In genomic region chr14:101499838-101500237, GRCm38 (mm10) we compare ENCODE assay signal across 35 mouse cellular contexts.
"Had no signal": no experiment of that assay in that cellular context is flagged by ENCODE, and none has a peak within 500 bp of the region (broad histone marks: within the 10 kb centered on the region; RNA-seq: fewer than 3 reads in every experiment).

No protein-coding gene starts in this region.

- H3K27me3 ChIP-seq: heart, embryonic 12.5 days; heart, embryonic 13.5 days; heart, embryonic 15.5 days; hindbrain, embryonic 12.5 days; hindbrain, embryonic 13.5 days; hindbrain, embryonic 15.5 days; kidney, embryonic 15.5 days had no signal

- H3K4me2 ChIP-seq: heart, embryonic 11.5 days; heart, embryonic 12.5 days; heart, embryonic 13.5 days; heart, embryonic 15.5 days; hindbrain, embryonic 12.5 days; hindbrain, embryonic 13.5 days; hindbrain, embryonic 14.5 days; hindbrain, embryonic 15.5 days; kidney, embryonic 15.5 days had no signal

- H3K9ac ChIP-seq: heart, embryonic 12.5 days; heart, embryonic 13.5 days; heart, embryonic 15.5 days; hindbrain, embryonic 12.5 days; hindbrain, embryonic 13.5 days; hindbrain, embryonic 14.5 days; hindbrain, embryonic 15.5 days; kidney, embryonic 15.5 days had no signal

- H3K27ac ChIP-seq: heart, embryonic 10.5 days; heart, embryonic 13.5 days; heart, embryonic 15.5 days; hindbrain, embryonic 10.5 days; hindbrain, embryonic 12.5 days; hindbrain, embryonic 13.5 days; hindbrain, embryonic 14.5 days; hindbrain, embryonic 15.5 days; hindbrain, postnatal 0 days; kidney, embryonic 15.5 days; kidney, postnatal 0 days; layer of hippocampus, adult 2 months; left cerebral cortex, adult 2 months had no signal

- ATAC-seq: hindbrain, embryonic 16.5 days; hindbrain, postnatal 0 days; inflammation-experienced regulatory T-cells, adult 6 months; intestine, embryonic 16.5 days; intestine, postnatal 0 days had no signal

- H3K9me3 ChIP-seq: heart, embryonic 10.5 days; heart, embryonic 12.5 days; heart, embryonic 13.5 days; heart, embryonic 15.5 days; hindbrain, embryonic 10.5 days; hindbrain, embryonic 12.5 days; hindbrain, embryonic 13.5 days; hindbrain, embryonic 15.5 days; kidney, embryonic 15.5 days had no signal

- H3K36me3 ChIP-seq: hindbrain, embryonic 10.5 days; hindbrain, embryonic 12.5 days; hindbrain, embryonic 13.5 days; hindbrain, embryonic 15.5 days; kidney, embryonic 15.5 days had no signal

- H3K4me1 ChIP-seq: heart, embryonic 10.5 days; heart, embryonic 12.5 days; hindbrain, embryonic 12.5 days; hindbrain, embryonic 13.5 days; hindbrain, embryonic 15.5 days; kidney, embryonic 15.5 days had no signal

- H3K4me3 ChIP-seq: heart, embryonic 10.5 days; heart, embryonic 12.5 days; heart, embryonic 13.5 days; heart, embryonic 15.5 days; hindbrain, embryonic 10.5 days; hindbrain, embryonic 12.5 days; hindbrain, embryonic 13.5 days; hindbrain, embryonic 15.5 days; kidney, embryonic 15.5 days; layer of hippocampus, adult 2 months; left cerebral cortex, adult 2 months had no signal

- DNase-seq: heart, postnatal 10 days; heart, postnatal 14 days; heart, postnatal 36 days; heart, postnatal 4 days; kidney, adult 11 months; kidney, adult 18-20 months; kidney, adult 2 months; kidney, adult 8-10 months; kidney, adult 9 months; kidney, postnatal 10 days; kidney, postnatal 14 days; kidney, postnatal 25 days; kidney, postnatal 36 days; kidney, postnatal 4 days; layer of hippocampus, adult 9-11 months; layer of hippocampus, postnatal 36 days had no signal
